Mouse (Mus musculus): ENCODE measurements around the gene Tgif2lx2. TPM values are rescaled to one million over a fixed set of nuclear protein-coding genes. Genes with fewer than 3 reads are reported as not detected.

Gene Tgif2lx2
- not detected for polyA plus RNA-seq (2015; fragmentation: Illumina TruSeq; extraction: RNeasy Lipid Tissue Mini Kit (QIAGEN cat#74804); ENCODE audit: insufficient read depth, low read depth, low replicate concordance)

DNA sequence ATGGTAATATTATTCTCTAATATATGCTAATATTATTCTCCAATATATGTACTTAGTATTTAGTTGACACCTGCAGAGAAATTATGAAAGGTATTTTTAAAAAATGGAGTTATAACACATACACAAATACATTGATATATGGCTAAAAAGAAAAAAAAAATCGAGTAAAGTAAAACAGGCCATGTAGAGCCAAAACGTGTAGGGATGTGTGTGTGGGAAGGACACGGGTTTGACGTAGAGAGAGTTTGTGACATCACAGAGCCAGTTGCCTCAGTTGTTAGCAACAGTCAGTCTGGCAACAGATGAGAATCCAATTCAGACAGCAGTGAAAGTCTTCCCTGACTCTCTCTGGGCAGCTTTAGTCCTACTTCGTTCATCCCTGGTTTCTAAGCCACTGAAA lies at the start of gene Tgif2lx2:
Gene Tgif2lx2, plus strand, starts transcription at position 301 of the 400 bp plus-strand sequence.

Other genes starting within 250 kb of the Tgif2lx2 start
- not detected for gene Tgif2lx1, start 53.5 kb downstream of the Tgif2lx2 start, polyA plus RNA-seq (2015; fragmentation: Illumina TruSeq; extraction: RNeasy Lipid Tissue Mini Kit (QIAGEN cat#74804); ENCODE audit: insufficient read depth, low read depth, low replicate concordance)